Mouse (Mus musculus): Measurements from ENCODE around the gene Prss45. TPM values are rescaled to one million over a fixed set of nuclear protein-coding genes. Genes with fewer than 3 reads are reported as not detected.

Gene Prss45
- not detected in 2 replicates for polyA plus RNA-seq (2014; fragmentation: Nextera tagmentation; extraction: Ambion mirVana)

DNA sequence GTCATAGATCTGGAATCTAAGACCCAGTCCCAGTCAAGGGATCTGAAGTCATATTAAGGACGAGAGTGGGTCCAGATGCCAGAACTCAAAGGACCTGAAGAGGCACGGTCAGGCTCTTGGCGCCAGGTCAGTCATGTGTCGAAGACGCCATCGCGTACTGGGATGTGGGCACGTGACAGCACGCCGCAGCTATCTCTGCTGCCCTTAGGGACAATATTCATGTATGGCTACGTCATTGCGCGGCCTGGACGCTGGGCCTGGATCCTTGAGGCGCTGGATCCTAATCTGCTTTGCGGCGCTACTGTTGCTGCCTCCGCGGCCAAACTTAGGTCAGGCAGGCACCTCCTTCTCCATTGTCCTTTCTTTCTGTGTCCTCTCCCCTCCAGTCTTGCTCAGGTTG lies at the start of gene Prss45:
Gene Prss45, plus strand, starts transcription at position 178 of the 400 bp plus-strand sequence.
- no peak for ATAC-seq (ENCODE audit: insufficient number of reproducible peaks, insufficient read depth, low FRiP score, low read depth)
- H3K4me3 ChIP-seq (ENCODE audit: low read depth, low read length) = no peak within 1 kb of the TSS
- no peaks in the 10 kb centered on the region for H3K4me1 ChIP-seq (ENCODE audit: control insufficient read depth, insufficient read depth, low read length)
- no peaks in the 10 kb centered on the region for H3K36me3 ChIP-seq (ENCODE audit: control insufficient read depth, insufficient read depth, low read length)
- H3K27me3 ChIP-seq (ENCODE audit: control insufficient read depth, insufficient read depth, low read length) = no peaks in the 10 kb centered on the region
- 78% methylated on average over 19 of the region's 19 CpGs for WGBS
- no peak within 1 kb of the TSS; the same call in 1 of the 2 replicates for H3K9ac ChIP-seq (replicated peaks; ENCODE audit: low read depth, low read length)
- no peaks in the 10 kb centered on the region for H3K9me3 ChIP-seq (ENCODE audit: control insufficient read depth, low read depth, low read length)
- H3K27ac ChIP-seq (ENCODE audit: low read length) = no peak within 1 kb of the TSS
- H3K4me2 ChIP-seq (replicated peaks; ENCODE audit: low read depth, low read length) = no peak within 1 kb of the TSS

DNA sequence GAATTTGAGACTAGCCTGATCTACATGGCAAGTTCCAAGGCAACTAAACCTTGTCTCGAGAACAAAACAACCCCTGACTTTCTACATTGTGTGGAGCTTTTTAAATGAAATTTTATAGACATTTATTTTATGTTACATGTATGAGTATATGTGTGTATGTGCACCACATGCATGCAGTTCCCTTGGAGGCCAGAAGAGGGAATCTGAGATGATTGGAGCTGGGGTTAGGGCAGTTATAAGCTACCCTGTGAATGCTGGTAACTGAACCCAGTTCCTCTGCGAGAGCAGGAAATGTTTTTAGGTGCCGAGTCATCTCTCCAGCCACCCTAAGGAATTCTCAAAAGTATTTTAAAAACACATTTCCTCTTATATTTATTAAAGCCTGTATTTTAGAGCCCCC lies 46.2 kb upstream of the Prss45 start:
- H3K27me3 ChIP-seq (ENCODE audit: control insufficient read depth, insufficient read depth, low read length) = no peaks in the 10 kb centered on the region
- no peaks in the 10 kb centered on the region for H3K36me3 ChIP-seq (ENCODE audit: control insufficient read depth, insufficient read depth, low read length)
- H3K4me1 ChIP-seq (ENCODE audit: control insufficient read depth, insufficient read depth, low read length) = no peaks in the 10 kb centered on the region
- no peak for ATAC-seq (ENCODE audit: insufficient number of reproducible peaks, insufficient read depth, low FRiP score, low read depth)
- no peak overlapping the region for H3K27ac ChIP-seq (ENCODE audit: low read length)
- WGBS = 90% methylated on average over 3 of the region's 3 CpGs
- H3K4me3 ChIP-seq (ENCODE audit: low read depth, low read length) = no peak overlapping the region
- H3K4me2 ChIP-seq (replicated peaks; ENCODE audit: low read depth, low read length) = no peak overlapping the region
- no peaks in the 10 kb centered on the region for H3K9me3 ChIP-seq (ENCODE audit: control insufficient read depth, low read depth, low read length)
- no peak overlapping the region for H3K9ac ChIP-seq (replicated peaks; ENCODE audit: low read depth, low read length)

DNA sequence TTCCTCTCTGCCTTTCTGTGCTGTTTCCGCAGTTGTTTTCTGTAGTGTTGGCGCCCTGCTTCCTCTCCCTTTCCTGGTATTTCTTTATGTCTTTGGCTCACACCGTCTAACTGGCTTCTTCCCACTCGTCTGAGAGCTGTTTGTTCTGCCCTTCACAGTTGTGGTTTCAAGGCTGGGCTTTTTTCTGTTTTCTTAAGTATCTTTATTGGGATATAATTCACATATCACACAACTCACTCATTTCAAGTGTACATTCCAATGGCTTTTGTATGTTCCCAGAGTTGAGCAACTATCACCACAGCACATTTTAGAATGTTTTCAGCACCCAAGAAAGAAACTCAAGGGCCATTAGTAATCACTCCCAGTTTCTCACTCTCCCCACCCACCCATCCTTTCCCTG lies 43.9 kb upstream of the Prss45 start:
- no peaks in the 10 kb centered on the region for H3K27me3 ChIP-seq (ENCODE audit: control insufficient read depth, insufficient read depth, low read length)
- H3K27ac ChIP-seq (ENCODE audit: low read length) = no peak overlapping the region
- no peaks in the 10 kb centered on the region for H3K4me1 ChIP-seq (ENCODE audit: control insufficient read depth, insufficient read depth, low read length)
- no peak for ATAC-seq (ENCODE audit: insufficient number of reproducible peaks, insufficient read depth, low FRiP score, low read depth)
- H3K36me3 ChIP-seq (ENCODE audit: control insufficient read depth, insufficient read depth, low read length) = no peaks in the 10 kb centered on the region
- no peak overlapping the region for H3K4me2 ChIP-seq (replicated peaks; ENCODE audit: low read depth, low read length)
- no peak overlapping the region for H3K9ac ChIP-seq (replicated peaks; ENCODE audit: low read depth, low read length)
- WGBS = 72% methylated on average over 4 of the region's 4 CpGs
- no peak overlapping the region for H3K4me3 ChIP-seq (ENCODE audit: low read depth, low read length)
- H3K9me3 ChIP-seq (ENCODE audit: control insufficient read depth, low read depth, low read length) = no peaks in the 10 kb centered on the region

DNA sequence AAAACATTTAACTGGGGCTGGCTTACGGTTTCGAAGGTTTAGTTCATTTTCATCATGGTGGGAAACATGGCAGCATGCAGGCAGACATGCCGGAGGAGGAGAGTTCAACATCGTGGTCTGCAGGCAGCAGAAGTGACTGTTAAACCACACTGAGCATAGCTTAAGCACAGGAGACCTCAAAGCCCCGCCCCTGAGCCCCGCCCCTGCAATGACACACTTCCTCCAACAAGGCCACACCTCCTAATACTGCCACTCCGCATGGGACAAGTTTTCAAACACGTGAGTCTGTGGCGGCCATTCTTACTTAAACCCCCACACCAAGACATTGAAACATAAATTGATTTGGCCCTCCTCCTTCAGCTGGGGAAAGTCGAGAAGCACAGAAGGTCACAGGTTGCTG lies 37.4 kb upstream of the Prss45 start:
- no peak overlapping the region for H3K27ac ChIP-seq (ENCODE audit: low read length)
- no peaks in the 10 kb centered on the region for H3K4me1 ChIP-seq (ENCODE audit: control insufficient read depth, insufficient read depth, low read length)
- no peaks in the 10 kb centered on the region for H3K27me3 ChIP-seq (ENCODE audit: control insufficient read depth, insufficient read depth, low read length)
- H3K36me3 ChIP-seq (ENCODE audit: control insufficient read depth, insufficient read depth, low read length) = no peaks in the 10 kb centered on the region
- WGBS = 83% methylated on average over 10 of the region's 10 CpGs
- no peak overlapping the region for H3K4me2 ChIP-seq (replicated peaks; ENCODE audit: low read depth, low read length)
- H3K9me3 ChIP-seq (ENCODE audit: control insufficient read depth, low read depth, low read length) = no peaks in the 10 kb centered on the region
- no peak for ATAC-seq (ENCODE audit: insufficient number of reproducible peaks, insufficient read depth, low FRiP score, low read depth)
- H3K9ac ChIP-seq (replicated peaks; ENCODE audit: low read depth, low read length) = no peak overlapping the region
- H3K4me3 ChIP-seq (ENCODE audit: low read depth, low read length) = no peak overlapping the region

DNA sequence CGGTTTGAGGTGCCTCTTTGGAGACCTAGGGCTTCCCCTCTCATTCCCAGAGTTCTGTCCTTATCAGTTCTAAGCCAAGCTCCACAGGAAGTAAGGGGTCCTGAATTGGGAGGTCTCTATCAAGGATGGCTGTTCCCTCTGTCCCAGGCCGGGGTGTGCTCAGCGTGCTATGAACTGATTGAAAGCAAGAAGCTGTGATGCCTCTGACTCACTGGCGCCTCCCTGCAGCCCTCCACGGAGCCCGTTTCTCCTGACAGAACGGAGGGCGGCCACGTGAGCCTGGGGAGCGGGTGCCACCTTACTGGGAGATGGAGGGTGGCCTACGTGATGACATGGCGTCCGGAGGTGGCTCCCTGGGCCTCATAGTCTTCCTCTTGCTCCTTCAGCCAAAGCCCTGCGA lies 36.5 kb upstream of the Prss45 start, which contains the start of gene Prss42:
Gene Prss42, plus strand, starts transcription at position 301 of the 400 bp plus-strand sequence.
- no peaks in the 10 kb centered on the region for H3K9me3 ChIP-seq (ENCODE audit: control insufficient read depth, low read depth, low read length)
- H3K4me2 ChIP-seq (replicated peaks; ENCODE audit: low read depth, low read length) = no peak within 1 kb of the TSS
- no peak within 1 kb of the TSS for H3K9ac ChIP-seq (replicated peaks; ENCODE audit: low read depth, low read length)
- WGBS = 93% methylated on average over 14 of the region's 14 CpGs
- H3K4me3 ChIP-seq (ENCODE audit: low read depth, low read length) = no peak within 1 kb of the TSS
- H3K4me1 ChIP-seq (ENCODE audit: control insufficient read depth, insufficient read depth, low read length) = no peaks in the 10 kb centered on the region
- no peak within 1 kb of the TSS for H3K27ac ChIP-seq (ENCODE audit: low read length)
- ATAC-seq (ENCODE audit: insufficient number of reproducible peaks, insufficient read depth, low FRiP score, low read depth) = no peak
- no peaks in the 10 kb centered on the region for H3K27me3 ChIP-seq (ENCODE audit: control insufficient read depth, insufficient read depth, low read length)
- H3K36me3 ChIP-seq (ENCODE audit: control insufficient read depth, insufficient read depth, low read length) = no peaks in the 10 kb centered on the region

DNA sequence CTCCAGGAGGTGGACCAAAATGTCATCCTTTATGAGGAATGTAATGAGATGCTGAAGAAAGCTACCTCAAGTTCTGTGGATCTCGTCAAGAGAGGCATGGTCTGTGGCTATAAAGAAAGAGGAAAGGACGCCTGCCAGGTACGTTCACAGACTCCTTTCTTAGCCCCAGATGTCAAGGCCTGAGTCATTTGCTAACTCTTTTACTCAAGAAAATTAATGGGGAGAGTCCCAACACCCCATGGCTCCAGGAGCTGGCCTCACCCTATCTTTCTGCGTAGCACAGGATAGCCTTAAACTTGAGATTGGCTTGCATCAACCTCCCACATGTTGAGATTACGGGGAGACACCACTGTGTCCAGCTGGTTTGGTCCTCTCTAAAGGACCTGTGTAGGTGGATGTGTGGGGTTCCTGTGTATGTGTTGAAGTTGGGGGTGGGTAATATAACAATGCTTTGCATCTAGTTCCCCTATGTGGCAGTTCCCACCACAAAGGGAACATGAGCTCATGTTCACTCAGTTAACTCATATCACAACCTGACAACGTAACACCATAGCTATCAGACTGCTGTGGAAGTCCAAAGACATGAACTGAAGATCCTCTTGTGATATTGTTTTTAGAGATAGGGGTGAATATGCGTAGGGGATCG lies 33.4 kb upstream of the Prss45 start:
- Histone ChIP-seq H3K4me3 (ENCODE audit: low read depth, low read length) (no peak overlapping the region), H3K27ac (ENCODE audit: low read length) (no peak overlapping the region), H3K9ac (replicated peaks; ENCODE audit: low read depth, low read length) (no peak overlapping the region), H3K9me3 (ENCODE audit: control insufficient read depth, low read depth, low read length) (no peaks in the 10 kb centered on the region), H3K4me1 (ENCODE audit: control insufficient read depth, insufficient read depth, low read length) (no peaks in the 10 kb centered on the region), H3K36me3 (ENCODE audit: control insufficient read depth, insufficient read depth, low read length) (no peaks in the 10 kb centered on the region), H3K27me3 (ENCODE audit: control insufficient read depth, insufficient read depth, low read length) (no peaks in the 10 kb centered on the region), H3K4me2 (replicated peaks; ENCODE audit: low read depth, low read length) (no peak overlapping the region)
- 87% methylated on average over 8 of the region's 8 CpGs for WGBS
- no peak for ATAC-seq (ENCODE audit: insufficient number of reproducible peaks, insufficient read depth, low FRiP score, low read depth)

DNA sequence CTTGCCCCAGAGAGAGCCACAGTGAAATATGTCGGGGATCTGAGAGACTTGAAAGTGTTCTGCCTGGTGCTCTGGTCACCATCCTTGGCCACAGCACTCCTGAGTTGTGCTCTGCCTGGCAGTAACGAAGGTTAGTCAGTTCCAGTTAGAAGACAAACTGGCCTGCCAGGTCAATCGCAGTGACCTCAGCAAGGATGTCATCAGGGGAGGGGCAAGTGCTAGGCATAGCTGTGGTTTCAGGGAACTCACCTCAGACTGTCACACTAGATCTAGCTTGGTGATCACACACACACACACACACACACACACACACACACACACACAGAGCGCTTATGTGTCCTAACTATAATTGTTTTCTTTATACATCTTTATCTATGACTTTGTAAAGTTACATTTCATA lies 31.1 kb upstream of the Prss45 start:
- no peak for ATAC-seq (ENCODE audit: insufficient number of reproducible peaks, insufficient read depth, low FRiP score, low read depth)
- H3K9ac ChIP-seq (replicated peaks; ENCODE audit: low read depth, low read length) = no peak overlapping the region
- H3K27ac ChIP-seq (ENCODE audit: low read length) = no peak overlapping the region
- no peak overlapping the region for H3K4me2 ChIP-seq (replicated peaks; ENCODE audit: low read depth, low read length)
- H3K9me3 ChIP-seq (ENCODE audit: control insufficient read depth, low read depth, low read length) = no peaks in the 10 kb centered on the region
- WGBS = 60% methylated on average over 4 of the region's 4 CpGs
- H3K27me3 ChIP-seq (ENCODE audit: control insufficient read depth, insufficient read depth, low read length) = no peaks in the 10 kb centered on the region
- H3K4me3 ChIP-seq (ENCODE audit: low read depth, low read length) = no peak overlapping the region
- H3K4me1 ChIP-seq (ENCODE audit: control insufficient read depth, insufficient read depth, low read length) = no peaks in the 10 kb centered on the region
- no peaks in the 10 kb centered on the region for H3K36me3 ChIP-seq (ENCODE audit: control insufficient read depth, insufficient read depth, low read length)

DNA sequence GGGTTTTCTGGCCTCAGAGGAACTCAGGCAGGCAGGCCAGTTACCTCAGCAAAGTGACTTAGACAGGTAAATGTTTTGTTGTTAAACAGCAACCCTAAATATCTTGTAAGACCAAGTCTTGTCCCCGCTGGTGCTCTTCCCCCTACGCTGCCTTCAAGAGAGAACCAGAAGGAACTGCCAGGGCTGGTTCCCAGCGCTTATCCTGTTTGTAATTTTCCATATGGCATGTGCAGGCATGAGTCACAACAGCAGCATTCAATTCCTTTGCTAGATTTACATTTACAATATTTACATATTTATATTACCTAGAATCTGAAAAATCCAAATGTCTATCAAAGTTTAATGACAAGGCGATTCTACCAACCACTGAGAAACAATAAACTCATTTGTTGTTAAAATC lies 24.3 kb upstream of the Prss45 start:
- H3K27me3 ChIP-seq (ENCODE audit: control insufficient read depth, insufficient read depth, low read length) = no peaks in the 10 kb centered on the region
- H3K4me2 ChIP-seq (replicated peaks; ENCODE audit: low read depth, low read length) = no peak overlapping the region
- H3K36me3 ChIP-seq (ENCODE audit: control insufficient read depth, insufficient read depth, low read length) = no peaks in the 10 kb centered on the region
- H3K9ac ChIP-seq (replicated peaks; ENCODE audit: low read depth, low read length) = no peak overlapping the region
- no peak for ATAC-seq (ENCODE audit: insufficient number of reproducible peaks, insufficient read depth, low FRiP score, low read depth)
- no peak overlapping the region for H3K4me3 ChIP-seq (ENCODE audit: low read depth, low read length)
- H3K4me1 ChIP-seq (ENCODE audit: control insufficient read depth, insufficient read depth, low read length) = no peaks in the 10 kb centered on the region
- no peaks in the 10 kb centered on the region for H3K9me3 ChIP-seq (ENCODE audit: control insufficient read depth, low read depth, low read length)
- WGBS = 81% methylated on average over 4 of the region's 4 CpGs
- H3K27ac ChIP-seq (ENCODE audit: low read length) = no peak overlapping the region

DNA sequence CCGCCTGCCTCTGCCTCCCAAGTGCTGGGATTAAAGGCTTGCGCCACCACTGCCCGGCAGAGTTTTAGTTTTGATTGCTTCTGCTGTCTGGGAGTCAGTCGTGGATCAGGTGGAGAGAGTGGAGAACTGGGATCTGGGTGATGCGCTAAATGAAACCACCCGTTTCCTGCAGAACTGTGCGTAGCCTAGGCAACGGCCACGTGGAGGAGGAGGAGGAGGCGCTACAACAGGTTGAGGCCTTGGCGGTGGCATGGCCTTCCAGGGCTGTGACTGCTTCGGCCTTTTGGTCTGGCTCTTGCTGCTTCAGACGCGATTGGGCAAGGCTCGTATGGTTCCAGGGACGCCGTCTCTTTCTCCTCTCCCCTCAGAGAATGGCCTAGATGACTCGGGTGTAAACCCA lies 20.6 kb upstream of the Prss45 start, which contains the start of gene Prss44:
Gene Prss44, plus strand, starts transcription at position 206 of the 400 bp plus-strand sequence.
- no peak within 1 kb of the TSS for H3K9ac ChIP-seq (replicated peaks; ENCODE audit: low read depth, low read length)
- WGBS = 59% methylated on average over 18 of the region's 18 CpGs
- H3K4me1 ChIP-seq (ENCODE audit: control insufficient read depth, insufficient read depth, low read length) = no peaks in the 10 kb centered on the region
- H3K36me3 ChIP-seq (ENCODE audit: control insufficient read depth, insufficient read depth, low read length) = no peaks in the 10 kb centered on the region
- H3K4me3 ChIP-seq (ENCODE audit: low read depth, low read length) = no peak within 1 kb of the TSS
- no peak for ATAC-seq (ENCODE audit: insufficient number of reproducible peaks, insufficient read depth, low FRiP score, low read depth)
- H3K9me3 ChIP-seq (ENCODE audit: control insufficient read depth, low read depth, low read length) = no peaks in the 10 kb centered on the region
- H3K27me3 ChIP-seq (ENCODE audit: control insufficient read depth, insufficient read depth, low read length) = no peaks in the 10 kb centered on the region
- no peak within 1 kb of the TSS for H3K27ac ChIP-seq (ENCODE audit: low read length)
- no peak within 1 kb of the TSS for H3K4me2 ChIP-seq (replicated peaks; ENCODE audit: low read depth, low read length)

Measured in stomach, embryonic 14.5 days (tissue).